Mouse (Mus musculus) lung, postnatal 0 days (tissue): ENCODE data around the gene Gar1. TPM values are rescaled to one million over a fixed set of nuclear protein-coding genes. Genes with fewer than 3 reads are reported as not detected.

Experiments
- ATAC-seq: fragments of 200-750 bp; cut with Nextera tagmentation; 2 replicates; pipeline ENCODE4 v1.8.0; 2017; ENCODE audit warnings: moderate library complexity
- DNase-seq: peaks from one replicate; pipeline ENCODE4 v3.0.0-alpha.2; 2016; ENCODE audit warnings: low spot score
- H3K27ac ChIP-seq: fragments of 300-500 bp; sonication (generic); 2 replicates; pipeline ENCODE4 v1.5.1; 2014; ENCODE audit warnings: antibody characterized with exemption, mild to moderate bottlenecking, low read length, mixed read lengths
- H3K27me3 ChIP-seq: fragments of 300-500 bp; sonication (generic); replicated peaks from 2 replicates; pipeline ENCODE4 v1.6.1; 2014; ENCODE audit warnings: low read length, mixed read lengths; ENCODE audit not compliant: insufficient read depth
- H3K36me3 ChIP-seq: fragments of 300-500 bp; sonication (generic); 2 replicates; pipeline ENCODE4 v1.6.1; 2014; ENCODE audit warnings: low read length, mixed read lengths; ENCODE audit not compliant: insufficient read depth
- H3K4me1 ChIP-seq: fragments of 300-500 bp; sonication (generic); 2 replicates; pipeline ENCODE4 v1.6.1; 2014; ENCODE audit warnings: antibody characterized with exemption, low read depth, low read length, mixed read lengths; ENCODE audit not compliant: insufficient read depth
- H3K4me2 ChIP-seq: fragments of 300-500 bp; sonication (generic); replicated peaks from 2 replicates; pipeline ENCODE4 v1.6.1; 2014; ENCODE audit warnings: low read depth, mild to moderate bottlenecking, low read length, moderate library complexity, mixed read lengths
- H3K4me3 ChIP-seq: fragments of 300-500 bp; sonication (generic); 2 replicates; pipeline ENCODE4 v1.5.1; 2014; ENCODE audit warnings: low read depth, low read length
- H3K9ac ChIP-seq: fragments of 300-500 bp; sonication (generic); replicated peaks from 2 replicates; pipeline ENCODE4 v1.6.1; 2014; ENCODE audit warnings: low read depth, mild to moderate bottlenecking
- H3K9me3 ChIP-seq: fragments of 300-500 bp; sonication (generic); 2 replicates; pipeline ENCODE4 v1.6.1; 2016; ENCODE audit warnings: low read length, mixed read lengths
- CTCF ChIP-seq: IDR thresholded peaks from 2 replicates; pipeline ENCODE4 v1.5.1; 2016; ENCODE audit warnings: antibody characterized with exemption, mild to moderate bottlenecking
- EP300 ChIP-seq: IDR thresholded peaks from 2 replicates; pipeline ENCODE4 v1.6.1; 2016; ENCODE audit warnings: antibody characterized with exemption, mild to moderate bottlenecking, control low read depth
- WGBS: fragments of 180-500 bp; shearing (Covaris S2); extraction: QIAGEN DNeasy Blood & Tissue Kit; methylation state at CpG from one replicate; pipeline ENCODE4 v1.1.7; 2014; 5-methylcytosine and 5-hydroxymethylcytosine counted together
- polyA plus RNA-seq: library from polyadenylated mRNA; unstranded; fragments of >200 nt; fragmentation: Nextera tagmentation; extraction: Ambion mirVana; gene quantifications from 2 replicates; pipeline ENCODE4 v1.2.1, GENCODE M21; 2015

The Gar1 gene
- polyA plus RNA-seq, 1 experiment from 2014 or later: 21.0 TPM

DNA sequence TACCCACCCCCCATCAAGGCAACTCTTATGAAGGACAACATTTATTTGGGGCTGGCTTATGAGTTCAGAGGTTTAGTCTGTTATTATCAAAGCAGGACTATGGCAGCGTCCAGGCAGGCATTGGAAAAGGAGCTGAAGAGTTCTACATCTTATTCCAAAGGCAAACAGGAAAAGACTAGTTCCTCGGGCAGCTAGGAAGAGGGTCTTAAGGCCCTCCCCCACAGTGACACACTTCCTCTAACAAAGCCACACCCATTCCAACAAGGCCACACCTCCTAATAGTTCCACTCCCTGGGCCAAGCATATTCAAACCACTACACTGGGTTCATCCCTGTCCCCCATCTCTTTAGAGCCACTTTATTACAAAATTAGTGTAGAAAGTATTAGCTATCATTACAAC, 31.4 kb upstream of the Gar1 start:
- no peak overlapping the region for H3K4me3 ChIP-seq
- H3K27ac ChIP-seq: no peak overlapping the region
- DNase-seq (no peak), ATAC-seq (no peak)
- no peaks in the 10 kb centered on the region for H3K36me3 ChIP-seq
- H3K9me3 ChIP-seq: no peaks in the 10 kb centered on the region
- 63% methylated on average over 2 of the region's 2 CpGs for WGBS
- no peak overlapping the region for H3K9ac ChIP-seq
- no peak overlapping the region for H3K4me2 ChIP-seq
- no peaks in the 10 kb centered on the region for H3K4me1 ChIP-seq
- TF ChIP-seq CTCF: no peak
- no peak for TF ChIP-seq EP300
- no peaks in the 10 kb centered on the region for H3K27me3 ChIP-seq

DNA sequence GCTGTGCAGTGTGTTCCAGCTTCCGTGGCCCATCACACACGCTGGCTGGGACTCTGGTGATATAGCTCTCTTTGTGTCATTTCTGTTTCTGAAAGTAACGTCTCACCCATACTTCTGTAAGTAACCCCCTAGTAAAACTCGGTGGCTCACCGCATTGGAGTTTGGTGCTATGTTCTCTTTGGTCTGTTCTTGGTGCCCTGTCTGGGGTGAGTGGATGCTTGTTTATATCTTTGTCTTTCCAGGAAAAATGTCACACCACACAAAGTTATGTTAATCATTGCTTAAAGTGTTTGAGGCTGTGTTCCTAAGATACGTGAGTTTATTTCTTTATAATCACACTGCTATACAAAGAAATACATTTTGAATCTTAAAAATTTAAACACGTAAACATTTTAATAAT, 15.7 kb upstream of the Gar1 start:
- WGBS: 71% methylated on average over 7 of the region's 7 CpGs
- TF ChIP-seq CTCF: no peak
- TF ChIP-seq EP300: no peak
- H3K4me1 ChIP-seq: no peaks in the 10 kb centered on the region
- H3K9me3 ChIP-seq: no peaks in the 10 kb centered on the region
- H3K4me3 ChIP-seq: no peak overlapping the region
- no peak overlapping the region for H3K9ac ChIP-seq
- no peak overlapping the region for H3K4me2 ChIP-seq
- no peaks in the 10 kb centered on the region for H3K36me3 ChIP-seq
- ATAC-seq (no peak), DNase-seq (no peak)
- H3K27me3 ChIP-seq: no peaks in the 10 kb centered on the region
- no peak overlapping the region for H3K27ac ChIP-seq

DNA sequence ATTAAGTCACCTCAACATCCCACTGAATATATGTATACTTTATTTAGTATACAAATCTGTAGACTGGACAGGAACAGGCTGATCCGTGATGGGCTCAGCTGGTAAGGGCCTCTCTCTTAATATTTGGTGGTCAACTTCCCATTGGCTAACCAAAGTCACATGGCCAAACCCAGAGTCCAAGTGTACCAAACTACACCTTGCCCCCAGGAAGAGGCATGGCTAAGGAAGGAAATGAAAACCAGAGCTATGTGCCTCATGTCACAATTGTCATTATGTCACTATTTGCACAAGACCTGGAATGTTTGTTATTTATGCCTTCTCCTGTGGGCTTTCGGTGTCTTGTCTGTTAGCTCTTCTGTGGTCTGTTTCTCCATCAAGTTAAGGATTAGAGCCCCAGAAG, 14.7 kb upstream of the Gar1 start:
- ATAC-seq: no peak
- no peaks in the 10 kb centered on the region for H3K36me3 ChIP-seq
- H3K9ac ChIP-seq: no peak overlapping the region
- no peaks in the 10 kb centered on the region for H3K9me3 ChIP-seq
- H3K4me3 ChIP-seq: no peak overlapping the region
- no peak overlapping the region for H3K27ac ChIP-seq
- TF ChIP-seq CTCF (no peak), EP300 (no peak)
- WGBS: 73% methylated on average over 2 of the region's 2 CpGs
- DNase-seq: no peak
- H3K4me2 ChIP-seq: no peak overlapping the region
- no peaks in the 10 kb centered on the region for H3K4me1 ChIP-seq
- H3K27me3 ChIP-seq: no peaks in the 10 kb centered on the region

DNA sequence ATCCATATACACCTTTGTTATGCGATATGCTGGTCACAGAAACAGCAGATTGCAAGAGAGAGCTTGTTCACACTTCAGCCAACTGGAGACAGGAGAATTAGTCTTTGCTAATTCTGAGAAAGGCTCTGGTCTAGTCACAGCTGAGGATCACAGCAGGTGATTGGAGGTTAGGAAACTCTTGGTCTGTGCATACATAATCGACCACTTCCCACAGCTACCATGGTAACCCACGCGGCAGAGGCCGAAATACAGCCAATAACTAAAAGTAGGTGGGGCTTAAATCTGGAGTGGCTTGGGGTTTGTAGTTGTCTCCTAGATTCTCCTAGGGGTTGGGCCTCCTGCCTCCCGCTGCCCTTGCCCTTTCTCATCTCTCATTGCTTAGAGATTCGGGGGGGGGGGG, 6.8 kb upstream of the Gar1 start:
- H3K4me3 ChIP-seq: no peak overlapping the region
- no peak overlapping the region for H3K9ac ChIP-seq
- H3K9me3 ChIP-seq: no peaks in the 10 kb centered on the region
- H3K4me2 ChIP-seq: no peak overlapping the region
- DNase-seq (no peak), ATAC-seq (no peak)
- WGBS: 38% methylated on average over 7 of the region's 7 CpGs
- TF ChIP-seq CTCF (no peak), EP300 (no peak)
- H3K27ac ChIP-seq: no peak overlapping the region
- H3K36me3 ChIP-seq: no peaks in the 10 kb centered on the region
- no peaks in the 10 kb centered on the region for H3K4me1 ChIP-seq
- H3K27me3 ChIP-seq: no peaks in the 10 kb centered on the region

DNA sequence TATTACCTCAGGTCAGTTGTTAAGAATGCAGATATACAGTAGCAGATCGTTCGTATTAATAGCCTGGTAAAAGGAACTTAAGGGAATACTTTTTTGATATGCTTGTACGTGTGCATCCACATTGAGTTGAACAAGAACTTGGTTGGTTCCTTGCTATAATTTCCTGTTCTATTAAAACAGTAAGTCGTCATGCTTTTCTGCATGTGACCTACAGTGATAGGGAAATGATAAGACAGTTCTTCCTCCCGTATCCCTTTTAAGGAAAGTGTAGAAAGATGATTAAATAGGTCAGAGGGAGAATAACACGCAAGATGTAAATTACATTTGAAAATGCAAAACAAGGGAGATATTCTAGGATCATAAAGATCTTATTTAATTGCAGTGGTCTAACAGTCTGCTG, 5.8 kb upstream of the Gar1 start:
- DNase-seq (no peak), ATAC-seq (no peak)
- TF ChIP-seq EP300 (no peak), CTCF (no peak)
- H3K4me1 ChIP-seq: no peaks in the 10 kb centered on the region
- H3K27me3 ChIP-seq: no peaks in the 10 kb centered on the region
- no peaks in the 10 kb centered on the region for H3K9me3 ChIP-seq
- no peak overlapping the region for H3K4me2 ChIP-seq
- no peak overlapping the region for H3K9ac ChIP-seq
- no peak overlapping the region for H3K4me3 ChIP-seq
- H3K36me3 ChIP-seq: no peaks in the 10 kb centered on the region
- H3K27ac ChIP-seq: no peak overlapping the region
- 56% methylated on average over 6 of the region's 6 CpGs for WGBS

DNA sequence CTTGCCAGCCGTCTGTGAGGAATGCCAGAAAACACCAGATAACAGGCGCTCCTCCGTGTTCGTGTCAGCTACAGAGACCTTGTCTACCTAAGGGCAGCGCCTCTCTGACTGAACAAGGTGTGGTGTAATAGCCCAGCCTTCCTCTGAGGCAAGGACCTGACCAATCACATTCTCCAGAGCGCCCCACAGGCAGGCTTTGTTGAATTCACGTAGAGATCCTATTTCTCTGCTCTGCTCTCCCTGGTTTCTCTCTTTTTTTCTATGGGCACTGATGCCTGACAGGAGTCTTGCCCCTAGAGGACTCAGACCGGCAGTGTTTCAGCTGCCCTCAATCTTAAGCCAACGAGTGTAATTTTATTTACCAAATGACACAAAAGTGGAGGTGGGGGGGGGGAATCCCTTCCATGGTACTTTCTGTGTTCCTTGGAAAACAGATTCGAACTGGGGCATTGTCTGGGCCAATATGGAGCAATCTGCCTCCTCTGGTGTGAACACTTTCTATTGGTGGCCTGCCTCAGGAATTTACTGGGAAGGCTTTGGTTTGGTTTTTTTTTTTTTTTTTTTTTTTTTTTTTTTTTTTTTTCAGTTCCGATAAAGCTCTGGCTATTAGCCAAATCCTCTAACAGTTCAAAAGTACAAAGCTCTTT, 5.0 kb upstream of the Gar1 start:
- peak; percentile 51 for ATAC-seq
- H3K36me3 ChIP-seq: no peaks in the 10 kb centered on the region
- H3K4me3 ChIP-seq: peak overlapping the region; percentile 22
- peak; percentile 71 for DNase-seq
- H3K27me3 ChIP-seq: no peaks in the 10 kb centered on the region
- no peak overlapping the region for H3K9ac ChIP-seq
- 0 out of 2 replicates have a peak overlapping the region, but pooled peaks have one; percentile 26 for H3K27ac ChIP-seq
- no peaks in the 10 kb centered on the region for H3K9me3 ChIP-seq
- WGBS: 16% methylated on average over 11 of the region's 11 CpGs
- H3K4me2 ChIP-seq: peak overlapping the region; percentile 49
- H3K4me1 ChIP-seq: no peaks in the 10 kb centered on the region
- TF ChIP-seq EP300 (no peak), CTCF (no peak)
